Mouse (Mus musculus) regulatory T cell (primary cell): ENCODE results near the gene Erc2.

Experiments
- in situ Hi-C: fragments of 300-600 bp; cut with MboI, MseI; formaldehyde crosslinking; loops from one replicate; pipeline ENCODE4 v1.15.1; 2025; ENCODE audit warnings: high pct_unique_total_duplicates

Erc2 gene

DNA sequence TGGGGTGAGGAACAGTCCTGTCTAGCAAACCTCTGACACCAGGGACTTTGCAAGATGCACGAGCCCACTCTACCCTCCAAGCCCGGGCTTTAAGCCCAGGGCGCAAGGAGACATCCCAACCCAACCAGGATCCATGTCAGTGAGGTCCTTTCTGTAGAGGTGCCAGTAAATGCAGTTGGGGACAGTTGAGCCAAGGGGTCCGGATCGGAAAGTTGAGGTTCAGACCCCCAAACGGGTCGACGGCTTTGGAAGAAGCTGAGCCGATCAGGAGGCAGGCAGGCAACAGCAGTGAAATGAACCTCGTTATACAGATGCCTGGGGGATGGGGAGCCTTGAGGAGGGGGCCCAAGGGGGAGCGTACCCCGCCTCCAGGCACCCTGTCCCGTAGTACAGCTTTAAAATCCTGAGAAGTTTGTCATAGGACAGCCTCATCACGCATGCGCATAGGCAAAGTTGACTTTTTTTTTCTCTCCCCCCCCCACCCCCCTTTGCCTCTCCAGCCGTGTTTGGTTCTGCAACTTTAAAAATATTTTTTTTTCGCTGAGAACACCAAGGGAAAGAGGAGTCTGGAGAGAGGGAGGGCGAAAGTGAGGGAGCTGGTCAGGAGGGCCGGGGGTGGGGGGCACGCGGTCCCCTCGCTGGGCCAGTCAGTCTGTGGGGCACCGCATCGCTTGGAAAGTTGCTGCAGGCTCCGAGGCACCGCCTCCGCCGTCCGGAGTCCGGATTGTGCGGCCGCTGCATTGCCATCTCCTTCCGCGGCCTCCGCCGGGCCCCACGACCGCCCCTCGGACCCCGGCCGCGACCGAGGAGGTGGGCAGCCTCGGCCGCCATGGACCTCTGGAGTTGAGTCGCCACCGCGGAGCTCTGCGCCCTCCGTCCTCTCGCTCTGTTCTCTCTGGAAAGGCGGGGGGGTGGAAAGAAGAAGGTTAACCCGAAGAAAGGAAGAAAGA lies 882.1 kb downstream of the Erc2 start, which contains the start of gene Wnt5a:
TSS of gene Wnt5a (plus strand) at position 650 of the 950 bp plus-strand sequence.
- in situ Hi-C loops, result loop anchor here (10.0 kb wide), 1 partner anchor 530 kb away; no protein-coding TSS in a partner anchor

DNA sequence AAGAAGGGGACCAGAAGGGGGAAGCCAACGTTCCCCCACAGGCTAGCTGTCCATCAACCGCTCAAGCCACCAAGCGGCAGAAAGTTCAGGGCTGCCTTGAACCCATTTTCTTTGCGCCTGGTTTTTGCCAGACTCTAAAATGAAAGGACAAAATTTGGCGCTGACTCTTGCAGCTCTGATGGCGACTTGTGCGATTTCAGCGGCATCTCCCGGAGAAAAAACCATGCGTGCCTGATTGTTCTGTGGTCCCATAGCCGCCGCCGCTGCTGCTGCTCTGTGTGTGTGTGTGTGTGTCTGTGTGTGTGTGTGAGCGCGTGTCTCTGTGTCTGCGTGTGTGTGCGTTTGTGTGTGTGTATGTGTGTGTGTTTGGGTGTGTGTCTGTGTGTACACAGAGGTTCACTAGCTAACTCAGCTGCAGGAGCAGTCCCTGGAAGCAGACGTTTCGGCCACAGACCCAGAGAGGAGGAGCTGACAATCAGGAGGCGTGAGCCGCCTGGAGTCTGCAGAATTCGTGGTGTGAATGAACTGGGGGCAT lies 882.9 kb downstream of the Erc2 start:
- in situ Hi-C loops, result loop anchor here (10.0 kb wide), 1 partner anchor 530 kb away; no protein-coding TSS in a partner anchor

DNA sequence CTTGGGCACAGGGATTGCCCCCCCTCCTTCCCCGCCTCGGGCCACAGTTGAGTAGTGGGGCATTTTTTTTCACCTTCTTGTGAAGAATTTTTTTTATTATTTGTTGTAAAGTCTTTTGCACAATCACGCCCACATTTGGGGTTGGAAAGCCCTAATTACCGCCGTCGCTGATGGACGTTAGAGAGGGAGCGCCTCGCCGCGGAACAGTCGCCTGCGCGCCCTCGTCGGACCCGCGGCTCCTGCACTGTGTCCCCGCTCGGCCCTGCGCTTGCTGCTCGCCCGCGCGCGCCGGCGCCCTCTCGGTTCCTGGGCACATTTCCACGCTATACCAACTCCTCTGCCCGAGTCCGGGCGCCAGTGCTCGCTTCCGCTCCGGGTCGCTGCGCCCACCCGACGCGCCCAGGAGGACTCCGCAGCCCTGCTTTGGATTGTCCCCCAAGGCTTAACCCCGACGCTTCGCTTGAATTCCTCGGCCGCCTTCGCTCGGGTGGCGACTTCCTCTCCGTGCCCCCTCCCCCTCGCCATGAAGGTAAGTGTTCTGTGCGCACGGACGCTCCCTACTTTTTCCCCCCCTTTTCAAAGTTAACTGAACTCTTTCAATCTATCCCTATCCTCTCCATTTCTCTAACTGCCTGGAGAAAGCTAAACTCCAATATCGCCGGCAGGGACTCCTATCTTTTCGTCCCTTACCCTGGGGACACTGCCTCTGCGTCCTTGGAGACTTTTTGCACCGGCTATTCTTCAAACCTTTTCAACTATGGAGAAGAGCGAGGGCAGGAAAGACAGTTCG lies 883.6 kb downstream of the Erc2 start:
- in situ Hi-C loops, result loop anchor here (10.0 kb wide), 1 partner anchor 531 kb away; no protein-coding TSS in a partner anchor

DNA sequence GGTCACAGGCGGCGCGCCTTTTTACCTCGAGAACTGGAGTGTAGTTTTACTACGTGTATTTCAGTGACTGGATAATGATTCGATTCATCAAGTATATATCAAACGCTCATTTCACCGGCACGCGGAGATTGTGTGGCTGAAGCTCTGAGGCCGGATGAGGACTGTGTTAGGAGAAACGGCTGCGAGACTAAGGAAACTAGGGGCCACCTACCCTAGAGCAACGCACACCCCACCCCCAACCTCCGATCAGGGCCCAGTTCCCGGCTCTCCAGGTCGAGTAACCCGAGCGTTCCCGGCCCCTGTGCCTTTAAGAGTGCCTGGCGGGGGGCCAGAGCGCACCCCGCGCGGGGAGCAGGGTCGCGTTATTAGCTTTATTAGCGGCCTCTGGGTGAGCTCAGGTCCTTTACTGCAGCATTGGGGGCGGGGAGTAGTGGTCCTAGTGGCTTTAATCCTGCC lies 884.2 kb downstream of the Erc2 start:
- in situ Hi-C loops, result loop anchor here (10.0 kb wide), 1 partner anchor 532 kb away; no protein-coding TSS in a partner anchor

DNA sequence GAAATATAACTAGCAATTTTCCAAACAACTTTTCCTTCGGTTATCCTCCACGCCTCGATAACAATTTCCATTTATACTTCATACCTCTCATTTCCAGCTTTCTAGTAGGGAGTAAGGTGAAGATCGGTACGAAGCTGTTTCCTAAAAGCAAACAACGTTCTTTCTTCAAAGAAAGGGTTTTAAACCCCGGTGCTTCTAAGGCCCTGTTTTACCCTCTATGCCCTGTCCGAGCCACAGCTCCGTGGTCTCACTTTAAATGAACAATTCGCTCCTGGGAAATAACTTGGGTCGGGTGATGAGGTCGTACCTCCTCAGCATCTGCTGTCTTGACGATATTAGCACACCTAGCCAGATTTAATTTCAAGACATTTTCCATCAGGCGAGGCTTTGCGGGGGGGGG lies 884.8 kb downstream of the Erc2 start:
- in situ Hi-C loops, result loop anchor here (10.0 kb wide), 1 partner anchor 532 kb away; no protein-coding TSS in a partner anchor

DNA sequence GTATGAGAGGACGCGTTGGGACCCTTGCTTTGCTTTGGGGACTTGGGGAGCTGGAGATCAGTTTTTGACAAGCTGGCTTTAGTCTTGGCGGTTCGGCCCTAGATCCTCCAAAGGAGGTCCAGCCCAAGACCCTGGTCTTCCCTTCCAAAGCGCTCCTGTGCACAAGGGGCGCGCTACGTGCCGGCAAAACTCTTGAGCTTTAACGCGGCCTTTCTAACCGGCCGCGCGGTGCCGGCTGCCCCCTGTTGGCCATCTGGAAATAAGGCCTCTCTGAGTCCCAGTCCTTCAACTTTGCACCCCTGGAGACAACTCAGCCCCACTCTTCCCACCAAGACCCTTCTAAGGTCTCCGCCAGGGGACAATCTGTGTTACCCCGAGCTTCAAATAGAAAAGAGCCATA lies 885.2 kb downstream of the Erc2 start:
- in situ Hi-C loops, result loop anchor here (10.0 kb wide), 1 partner anchor 533 kb away; no protein-coding TSS in a partner anchor

DNA sequence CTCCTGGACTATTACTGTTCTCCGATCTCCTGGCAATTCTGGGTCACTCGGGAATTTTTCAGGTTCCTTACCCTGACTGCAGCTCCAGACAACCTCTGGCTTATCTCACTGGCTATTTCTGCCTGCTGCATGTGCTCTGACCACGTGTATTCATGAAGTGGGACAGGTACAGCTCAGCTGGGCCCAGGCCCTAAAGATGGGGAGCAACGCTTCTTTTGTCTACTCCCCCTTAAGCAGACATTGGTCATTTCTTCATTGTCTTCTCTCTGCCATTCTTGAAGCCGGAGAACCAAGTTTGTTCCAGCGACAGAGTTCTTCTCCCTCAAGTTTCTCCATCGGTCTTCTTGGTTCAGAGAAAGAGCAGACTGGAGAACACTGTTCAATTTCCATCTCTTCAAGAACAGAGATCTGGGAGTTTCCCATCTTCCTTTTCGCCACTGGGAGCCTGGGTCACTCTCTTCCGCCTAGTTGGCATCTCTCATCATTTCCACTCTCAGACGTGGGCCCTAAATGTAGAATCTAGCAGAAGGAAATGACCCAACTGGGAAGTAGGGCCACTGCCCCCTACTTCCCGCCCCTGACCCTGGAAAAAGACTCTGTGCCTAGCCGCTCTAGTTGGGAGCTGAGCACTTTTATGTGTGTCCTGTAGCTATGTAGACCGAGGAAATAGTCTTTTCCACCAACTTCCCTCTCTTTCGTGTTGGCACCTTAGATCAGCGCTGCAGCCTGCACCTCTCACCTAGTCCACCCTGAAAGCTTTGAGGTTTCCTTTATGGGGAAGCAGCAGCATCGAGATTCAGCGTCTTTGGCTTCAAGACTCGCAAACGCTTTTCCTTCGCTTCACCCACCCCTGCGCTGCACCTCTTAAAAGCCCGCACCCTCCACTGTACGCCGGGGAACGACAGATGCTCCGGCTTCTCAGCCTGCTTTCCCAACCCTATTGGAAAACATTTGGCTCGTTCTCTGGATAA lies 886.3 kb downstream of the Erc2 start:
- in situ Hi-C loops, result loop anchor here (10.0 kb wide), 1 partner anchor 534 kb away; no protein-coding TSS in a partner anchor

DNA sequence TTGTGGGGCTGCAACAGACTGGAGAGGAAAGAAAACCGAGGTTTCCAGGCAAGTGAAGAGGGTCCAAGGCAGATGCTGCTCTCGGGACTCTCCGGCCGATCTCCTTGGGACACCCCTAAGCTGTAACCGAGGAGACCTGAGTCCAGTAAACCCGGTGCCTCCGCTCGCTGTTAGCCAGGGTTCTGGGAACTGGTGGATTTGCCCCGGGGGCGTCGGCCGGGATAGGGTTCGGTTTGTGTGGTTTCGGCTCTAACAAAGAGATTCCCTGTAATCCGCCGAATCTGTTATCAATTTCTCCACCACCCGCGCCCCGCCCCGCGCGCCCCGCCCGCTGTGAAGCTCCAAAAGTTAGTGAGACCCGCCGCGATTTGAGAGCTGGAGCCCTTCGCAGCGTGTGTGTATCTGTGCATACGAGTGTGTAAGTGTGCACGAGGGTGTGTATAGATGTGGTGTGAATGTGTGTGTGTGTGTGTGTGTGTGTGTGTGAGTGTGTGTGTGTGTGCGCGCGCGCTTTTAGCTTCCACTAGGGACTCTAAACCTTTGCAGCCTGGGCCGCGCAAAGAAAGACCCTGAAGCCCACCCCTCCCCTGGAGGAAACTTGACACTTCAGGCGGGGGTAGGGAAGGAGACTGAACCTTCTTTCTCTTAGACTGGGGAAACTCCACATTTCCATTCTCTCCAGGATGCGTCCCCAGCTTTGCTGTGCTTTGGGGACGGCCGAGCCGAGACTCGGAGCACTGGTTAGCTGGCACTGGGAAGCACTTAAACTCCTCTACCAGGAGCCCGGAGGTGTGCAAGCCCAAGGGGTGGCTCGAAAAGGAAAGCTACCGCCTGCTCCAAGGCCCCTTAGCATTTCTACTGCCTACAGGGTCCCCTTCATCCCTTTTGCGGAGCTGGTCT lies 887.5 kb downstream of the Erc2 start:
- in situ Hi-C loops, result loop anchor here (10.0 kb wide), 1 partner anchor 535 kb away; no protein-coding TSS in a partner anchor

DNA sequence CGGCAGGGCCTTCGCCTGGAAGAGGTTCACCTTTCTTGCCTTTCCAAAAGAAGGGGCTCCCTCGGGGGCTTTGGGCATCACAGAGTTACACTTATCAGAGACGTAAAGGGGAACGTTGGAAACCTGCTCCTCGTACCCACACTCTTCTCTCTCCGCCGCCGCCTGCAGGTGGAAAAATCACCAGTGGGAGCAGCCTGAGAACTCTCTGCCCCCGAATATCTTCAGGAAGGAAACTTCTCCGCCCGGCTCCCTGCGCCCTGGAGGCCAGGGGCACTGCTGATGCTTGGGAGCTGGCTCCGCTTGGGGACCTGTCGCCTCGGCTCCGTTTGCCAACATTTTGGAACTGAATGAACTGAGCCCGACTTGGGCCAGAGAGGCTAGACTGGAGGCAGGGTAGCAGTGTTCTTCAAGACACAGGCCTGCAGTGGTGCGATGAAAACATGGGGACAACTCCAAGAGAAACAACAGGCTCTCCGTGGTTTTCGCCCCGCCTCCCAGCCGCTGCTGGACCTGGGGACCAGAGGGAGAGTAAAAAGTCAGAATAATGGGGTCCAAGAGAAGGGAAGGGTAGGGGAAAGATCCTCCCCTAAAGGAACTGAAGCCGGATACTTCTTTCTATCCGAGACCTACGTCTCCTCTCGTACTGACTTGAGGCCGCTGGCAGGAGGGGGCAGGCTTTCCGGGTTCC lies 888.3 kb downstream of the Erc2 start:
- in situ Hi-C loops, result no loop called here

DNA sequence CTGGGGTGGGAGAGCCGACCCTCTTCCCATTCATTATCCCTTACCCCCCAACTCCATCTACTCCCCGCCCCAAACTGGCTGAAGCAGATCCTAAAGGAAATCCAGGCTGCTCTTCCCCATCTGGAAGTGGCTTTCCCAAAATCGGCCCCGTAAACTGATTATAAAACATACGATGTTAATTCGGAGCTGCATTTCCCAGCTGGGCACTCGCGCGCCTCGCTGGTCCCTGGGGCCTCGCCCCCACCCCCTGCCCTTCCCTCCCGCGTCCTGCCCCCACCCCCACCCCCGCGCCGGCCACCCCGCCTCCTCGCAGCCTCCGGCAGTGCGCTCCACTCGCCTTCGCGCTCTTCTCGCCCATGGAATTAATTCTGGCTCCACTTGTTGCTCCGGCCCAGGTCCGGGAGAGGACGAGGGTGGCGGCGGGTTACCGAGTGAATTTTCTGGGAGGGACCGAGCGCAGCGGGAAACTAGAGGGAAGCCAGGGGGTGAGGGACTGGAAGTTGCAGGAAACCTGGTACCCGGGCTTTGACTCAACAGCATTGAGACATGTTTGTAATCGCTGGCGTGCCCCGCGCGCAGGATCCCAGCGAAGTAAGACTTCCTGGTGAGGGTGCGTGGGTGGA lies 888.9 kb downstream of the Erc2 start:
- in situ Hi-C loops, result no loop called here

DNA sequence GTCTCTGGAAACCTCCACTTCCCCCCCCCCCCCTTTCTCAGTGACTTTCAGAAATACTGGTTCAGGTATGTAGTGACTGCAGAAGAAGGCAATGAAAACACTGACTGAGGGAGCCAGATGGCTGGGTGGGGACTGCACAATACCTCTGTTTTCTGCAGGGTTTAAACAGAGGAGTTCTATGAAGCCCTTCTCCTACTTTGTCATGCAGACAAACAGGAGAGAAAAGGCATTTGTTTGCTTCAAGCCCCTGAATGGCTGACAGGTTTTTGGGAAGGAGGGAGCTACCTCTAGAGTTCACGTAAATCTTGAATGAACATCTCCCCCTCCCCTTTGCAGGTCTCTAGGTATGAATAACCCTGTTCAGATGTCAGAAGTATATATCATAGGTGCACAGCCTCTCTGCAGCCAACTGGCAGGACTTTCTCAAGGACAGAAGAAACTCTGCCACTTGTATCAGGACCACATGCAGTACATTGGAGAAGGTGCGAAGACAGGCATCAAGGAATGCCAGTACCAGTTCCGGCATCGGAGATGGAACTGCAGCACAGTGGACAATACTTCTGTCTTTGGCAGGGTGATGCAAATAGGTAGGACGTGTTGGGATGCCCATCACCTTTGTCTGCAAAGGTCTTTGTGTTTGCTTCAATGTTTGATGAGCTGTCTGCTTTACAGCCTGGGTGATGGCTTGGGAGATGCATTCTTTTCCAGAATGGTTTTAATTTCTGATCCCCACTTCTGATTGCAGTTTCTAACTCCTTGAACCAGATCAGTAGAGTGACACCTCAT lies 890.8 kb downstream of the Erc2 start:
- in situ Hi-C loops, result no loop called here

DNA sequence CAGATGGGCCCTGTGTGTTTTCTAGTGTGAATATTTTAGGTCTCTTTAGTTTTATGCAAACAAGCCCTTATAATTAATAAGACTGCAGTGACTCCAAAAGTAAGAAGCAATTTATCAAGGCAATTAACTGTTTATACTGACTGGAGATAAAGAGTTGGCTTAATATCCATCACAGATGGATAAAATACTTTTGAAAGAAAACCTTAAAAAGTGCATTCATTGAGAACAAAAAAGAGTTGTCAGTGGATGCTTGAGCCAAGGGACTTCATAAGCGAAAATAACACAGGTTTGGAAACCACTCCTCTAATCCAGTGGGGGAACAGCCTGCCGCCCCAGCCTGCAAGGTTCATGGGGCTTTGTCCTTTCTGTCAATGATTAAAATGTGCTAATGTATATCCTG lies 891.9 kb downstream of the Erc2 start:
- in situ Hi-C loops, result no loop called here

DNA sequence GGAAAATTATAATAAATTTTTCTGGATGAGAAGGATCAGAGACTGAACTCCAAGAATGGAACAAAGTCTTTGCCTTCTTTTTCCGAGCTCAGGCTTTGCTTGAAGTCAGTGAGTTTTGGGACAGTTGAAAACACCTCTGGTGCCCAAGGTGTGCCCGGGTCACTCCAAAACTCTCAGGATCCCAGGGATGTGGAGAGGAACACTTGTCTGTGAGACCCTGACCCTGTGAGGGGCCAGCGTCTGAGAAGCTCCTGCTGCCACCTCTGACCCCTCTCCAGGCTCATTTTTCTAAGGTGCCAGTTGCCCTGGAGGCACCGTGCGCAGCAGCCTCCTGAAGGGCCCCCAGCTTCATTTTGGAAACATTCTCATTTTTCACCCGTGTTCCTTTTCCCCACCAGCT lies 893.1 kb downstream of the Erc2 start:
- in situ Hi-C loops, result no loop called here

DNA sequence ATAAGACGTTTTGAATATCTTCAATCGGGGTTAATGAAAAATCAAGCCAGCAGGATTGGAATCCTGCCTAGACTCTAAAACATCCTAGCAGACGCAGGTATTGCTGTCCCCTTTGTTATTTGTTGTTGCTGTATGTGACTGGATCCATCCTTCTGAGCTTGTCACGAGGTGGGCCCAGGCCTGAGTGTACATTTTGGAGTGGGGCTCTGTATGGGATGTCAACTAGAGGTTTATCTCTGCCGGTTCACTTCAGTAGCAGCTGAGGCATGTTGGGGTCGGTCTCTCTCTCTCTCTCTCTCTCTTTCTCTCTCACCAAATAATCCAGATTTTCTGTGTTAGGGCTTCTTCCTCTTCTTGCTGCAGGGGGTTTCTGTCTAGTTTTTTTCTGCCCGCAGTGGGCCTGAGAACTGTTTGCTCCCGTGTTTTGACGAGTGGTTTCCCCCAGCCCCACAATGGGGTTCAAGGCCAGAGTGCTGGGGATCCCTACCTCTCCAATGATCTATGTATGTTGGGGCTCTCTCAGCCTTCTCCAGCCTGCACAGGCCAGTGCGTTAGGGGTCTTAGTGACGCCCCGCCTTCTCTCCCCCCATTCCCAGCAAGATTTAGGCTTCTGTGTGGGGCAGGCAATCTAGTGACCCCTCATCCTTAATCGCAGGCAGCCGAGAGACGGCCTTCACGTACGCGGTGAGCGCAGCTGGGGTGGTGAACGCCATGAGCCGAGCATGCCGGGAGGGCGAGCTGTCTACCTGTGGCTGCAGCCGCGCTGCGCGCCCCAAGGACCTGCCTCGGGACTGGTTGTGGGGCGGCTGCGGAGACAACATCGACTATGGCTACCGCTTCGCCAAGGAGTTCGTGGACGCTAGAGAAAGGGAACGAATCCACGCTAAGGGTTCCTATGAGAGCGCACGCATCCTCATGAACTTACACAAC lies 895.7 kb downstream of the Erc2 start:
- in situ Hi-C loops, result no loop called here

DNA sequence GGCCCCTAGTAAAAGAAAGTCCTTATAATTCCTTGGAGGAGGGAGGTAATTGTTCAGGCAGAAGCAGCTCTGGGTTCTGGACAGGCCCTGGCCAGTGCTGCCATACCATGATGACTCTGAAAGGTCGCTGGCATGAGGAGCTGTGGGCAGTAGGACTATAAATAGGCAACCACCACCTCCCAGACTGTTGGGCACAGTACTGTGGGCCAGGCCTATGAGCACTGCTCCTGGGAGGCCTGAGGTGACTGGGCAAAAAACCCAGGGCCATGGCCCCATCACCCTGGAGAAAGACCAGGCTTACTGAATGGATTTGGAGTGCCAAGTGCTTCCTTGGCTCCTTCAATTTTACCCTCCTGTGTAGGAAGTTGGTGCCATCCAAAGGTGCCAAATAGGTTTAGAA lies 898.9 kb downstream of the Erc2 start:
- in situ Hi-C loops, result no loop called here

DNA sequence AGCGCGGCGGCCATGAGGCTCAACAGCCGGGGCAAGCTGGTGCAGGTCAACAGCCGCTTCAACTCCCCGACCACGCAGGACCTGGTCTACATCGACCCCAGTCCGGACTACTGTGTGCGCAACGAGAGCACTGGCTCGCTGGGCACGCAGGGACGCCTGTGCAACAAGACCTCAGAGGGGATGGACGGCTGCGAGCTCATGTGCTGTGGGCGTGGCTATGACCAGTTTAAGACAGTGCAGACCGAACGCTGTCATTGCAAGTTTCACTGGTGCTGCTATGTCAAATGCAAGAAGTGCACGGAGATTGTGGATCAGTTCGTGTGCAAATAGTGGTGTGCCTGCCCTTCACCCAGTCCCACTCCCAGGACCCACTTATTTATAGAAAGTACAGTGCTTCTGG lies 900.4 kb downstream of the Erc2 start:
- in situ Hi-C loops, result no loop called here
